Mouse (Mus musculus): ENCODE data around the gene Adamts13. TPM values are rescaled to one million over a fixed set of nuclear protein-coding genes. Genes with fewer than 3 reads are reported as not detected.

Adamts13 gene
- total RNA-seq, 1 experiment from 2014 or later = 2.1 TPM

DNA sequence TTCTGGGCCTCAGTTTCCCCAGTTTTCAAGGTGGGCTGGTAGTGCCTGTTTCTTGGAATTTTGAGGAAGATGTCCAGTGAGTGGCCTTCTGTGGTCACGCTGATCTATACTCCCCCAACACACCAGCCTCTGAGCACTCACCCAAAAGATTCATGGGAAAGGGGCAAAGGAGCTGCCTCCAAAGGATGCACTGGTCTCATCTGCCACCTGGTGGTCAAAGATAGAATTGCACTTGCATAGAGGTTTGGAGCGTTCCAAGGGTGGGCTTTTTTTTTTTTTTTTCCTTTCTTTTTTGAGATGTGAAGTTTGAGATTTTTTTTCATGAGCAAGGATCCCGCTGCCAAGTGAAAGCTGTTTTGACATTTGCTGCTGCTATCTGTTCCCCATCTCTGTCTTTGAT, 65.4 kb downstream of the Adamts13 start:
- peak; percentile 82 for DNase-seq

DNA sequence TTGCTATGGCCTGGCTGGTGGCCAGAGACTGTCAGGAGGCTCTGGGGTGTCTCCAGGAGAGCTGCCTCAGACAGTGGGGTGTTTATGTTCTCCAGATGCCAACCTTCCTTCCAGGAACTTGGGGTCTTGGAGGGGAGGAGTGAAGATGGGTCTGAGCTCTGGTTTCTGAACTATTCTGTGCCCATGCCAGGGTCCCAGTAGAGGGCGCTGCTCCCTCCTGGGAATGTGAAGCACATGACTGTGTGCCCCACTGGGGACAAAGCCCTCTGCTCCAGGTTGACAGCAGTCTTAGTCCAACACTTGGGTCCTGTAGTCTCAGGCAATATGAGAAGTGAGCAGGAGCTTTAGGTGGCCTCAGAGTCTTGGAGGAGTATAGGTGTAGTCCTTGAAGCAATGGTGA, 66.1 kb downstream of the Adamts13 start:
- DNase-seq = peak; percentile 51

DNA sequence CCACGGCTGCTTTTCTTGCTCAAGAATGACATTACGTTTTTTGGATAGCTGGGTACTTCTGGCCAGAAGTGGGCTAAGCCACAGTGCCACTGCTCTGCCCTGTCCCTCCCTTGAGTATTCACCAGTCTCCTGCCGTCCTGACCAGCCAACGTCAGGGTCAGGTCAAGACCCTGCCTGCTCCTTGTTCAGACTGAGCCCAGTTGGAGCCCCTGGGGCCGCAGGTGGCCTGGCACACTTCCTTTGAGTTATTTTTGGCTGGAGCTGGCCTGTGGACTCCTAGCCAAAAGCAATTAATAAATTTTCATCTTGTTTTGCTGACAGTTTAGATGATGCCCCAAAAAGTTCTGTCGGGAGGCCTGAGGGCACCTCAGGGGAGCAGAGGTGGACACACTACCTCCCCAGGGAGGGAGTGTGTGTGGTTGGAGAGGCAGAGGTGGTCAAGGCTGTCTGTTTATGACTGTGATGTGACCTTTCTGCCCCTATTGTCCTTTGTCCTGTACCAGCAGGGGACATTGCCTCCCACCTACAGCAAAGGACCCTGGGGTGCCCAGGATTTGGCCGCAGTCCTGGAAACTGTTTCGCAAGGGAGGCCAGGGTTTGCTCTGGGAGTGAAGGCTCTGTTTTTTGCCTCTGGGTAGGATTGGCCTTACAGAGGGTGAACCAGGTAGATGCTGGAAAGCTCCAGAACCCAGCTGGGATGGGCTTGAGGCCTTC, 69.1 kb downstream of the Adamts13 start:
- DNase-seq = peak; percentile 73

DNA sequence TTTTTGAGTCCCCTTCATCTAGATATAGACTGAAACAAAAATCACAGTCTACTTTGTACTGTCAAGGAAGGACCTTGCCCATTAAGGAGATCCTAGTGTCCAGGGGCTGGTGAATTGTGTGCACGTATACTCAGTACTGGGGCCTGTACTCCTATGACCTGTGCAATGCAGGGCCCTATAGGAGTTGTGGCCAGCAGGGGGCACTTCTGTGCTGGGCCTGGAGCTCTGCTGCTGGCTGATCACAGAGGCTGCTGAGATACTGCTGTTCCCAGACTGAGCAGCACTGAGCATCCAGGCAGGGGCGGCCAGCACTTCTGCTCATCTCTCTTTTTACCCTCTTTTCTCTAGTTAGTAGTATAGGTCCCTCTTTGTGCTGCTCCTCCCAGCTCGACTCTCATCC, 70.2 kb downstream of the Adamts13 start:
- DNase-seq = peak; percentile 90

DNA sequence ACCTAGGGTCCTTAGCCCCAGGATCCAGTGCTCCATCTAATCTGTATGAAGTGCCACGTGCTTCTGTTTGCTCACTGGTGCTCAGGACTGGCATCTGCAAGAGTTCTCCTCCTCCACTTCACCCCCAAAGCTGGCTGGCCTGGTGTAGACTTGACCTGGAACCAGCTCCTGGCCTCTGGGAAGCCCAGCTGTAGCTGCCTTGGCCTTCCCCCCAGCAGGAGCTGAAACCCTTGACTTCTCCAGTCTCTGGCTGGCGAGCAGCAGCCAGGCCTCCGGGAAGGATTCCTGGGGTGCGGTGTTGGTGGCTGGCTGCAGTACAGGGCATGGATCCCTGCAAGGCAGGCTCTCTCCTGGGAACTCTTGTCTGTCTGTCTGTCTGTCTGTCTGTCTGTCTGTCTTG, 71.0 kb downstream of the Adamts13 start:
- DNase-seq = no peak

DNA sequence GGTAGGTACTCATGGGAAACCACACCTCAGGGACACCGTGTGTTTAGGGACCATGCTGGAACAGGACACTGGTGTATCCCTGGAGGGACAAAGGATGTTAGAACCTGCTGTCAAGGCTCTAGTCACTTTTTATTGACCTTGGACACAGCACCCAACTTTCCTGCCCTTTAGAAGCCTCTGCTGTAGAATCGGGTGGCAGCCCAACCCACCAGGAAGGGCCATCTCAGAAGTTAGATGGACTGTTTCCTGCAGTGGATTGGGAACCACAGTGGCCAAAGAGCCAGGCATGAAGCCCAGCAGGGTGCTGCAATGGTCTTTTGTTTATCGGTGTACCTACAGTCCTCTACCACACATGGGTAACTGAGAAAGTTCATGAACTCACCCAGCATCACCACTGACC, 71.4 kb downstream of the Adamts13 start:
- DNase-seq = no peak

DNA sequence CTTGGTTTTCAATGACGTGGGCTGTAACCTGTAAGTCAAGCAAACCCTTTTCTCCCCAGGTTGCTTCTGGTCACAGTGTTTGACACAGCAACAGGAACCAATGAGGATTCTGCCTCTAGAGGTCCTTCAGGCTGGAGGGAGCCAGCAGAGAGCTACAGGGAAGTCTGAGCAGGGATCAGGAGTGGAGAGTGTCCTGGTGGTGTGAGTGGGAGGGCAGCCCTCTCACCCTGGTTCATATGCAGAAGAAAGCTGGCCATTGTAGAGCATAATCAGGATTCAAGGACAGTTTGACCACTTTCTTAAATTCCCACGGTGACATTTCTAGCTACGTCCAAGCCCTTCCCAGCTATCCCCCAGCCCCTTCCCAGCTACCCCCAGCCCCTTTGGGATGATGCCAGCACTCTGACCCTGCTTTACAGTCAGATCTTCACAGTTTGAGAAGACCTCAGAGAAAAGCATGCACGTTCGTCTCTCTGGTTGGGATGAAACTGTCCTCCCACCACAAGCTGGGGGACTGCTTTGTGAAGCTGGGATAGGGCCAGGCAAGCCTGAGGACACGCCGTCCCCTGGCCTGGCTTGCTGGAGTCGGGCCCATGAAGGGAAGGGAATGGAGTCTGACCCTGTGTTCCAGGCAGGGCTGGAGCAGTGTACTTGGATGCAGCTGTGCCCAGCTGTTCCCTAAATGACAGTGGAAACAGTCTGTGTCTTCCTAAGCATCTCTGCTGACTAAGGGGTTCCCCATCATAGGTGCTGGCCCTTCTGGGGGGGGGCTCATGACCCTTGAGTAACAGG, 73.0 kb downstream of the Adamts13 start:
- peak; percentile 66 for DNase-seq

DNA sequence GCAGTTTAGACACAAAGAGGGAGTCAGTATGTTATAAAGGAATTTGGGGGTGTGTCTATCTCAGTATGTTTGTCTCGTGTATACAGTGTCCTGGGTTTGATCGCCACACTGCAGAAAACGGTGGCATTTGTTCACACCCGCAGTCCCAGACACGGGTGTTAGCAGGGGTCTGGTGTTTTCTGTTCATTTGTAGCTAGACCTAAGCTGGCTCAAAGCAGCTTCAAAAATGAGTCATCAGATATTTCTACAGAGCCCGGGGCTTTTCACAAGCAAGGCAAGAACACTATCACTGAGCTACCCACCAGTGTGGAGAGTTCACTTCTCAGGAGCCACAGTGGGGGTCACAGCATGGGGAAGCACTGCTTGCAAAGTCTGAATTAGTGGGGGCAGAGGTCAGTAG, 76.2 kb downstream of the Adamts13 start:
- DNase-seq = no peak

DNA sequence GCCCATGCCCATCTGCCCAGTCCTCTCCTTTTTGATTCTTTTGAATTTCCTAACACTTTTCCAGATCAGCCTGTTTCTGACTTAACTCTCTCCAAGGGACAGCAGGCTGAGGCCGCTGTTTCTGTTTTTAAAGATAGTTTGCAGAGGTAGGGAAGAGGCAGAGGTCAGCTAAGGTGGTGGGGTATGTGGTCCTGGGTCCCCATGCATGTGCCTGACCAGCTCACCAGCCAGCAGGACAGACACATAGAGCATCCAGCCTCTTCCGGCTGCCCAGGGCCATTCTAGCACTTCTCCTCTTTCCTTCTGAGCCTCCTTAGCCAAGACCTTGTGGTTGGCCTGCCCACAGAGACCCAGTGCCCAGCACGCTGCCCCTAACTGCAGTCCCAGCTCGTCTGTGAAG, 85.0 kb downstream of the Adamts13 start:
- DNase-seq = no peak

DNA sequence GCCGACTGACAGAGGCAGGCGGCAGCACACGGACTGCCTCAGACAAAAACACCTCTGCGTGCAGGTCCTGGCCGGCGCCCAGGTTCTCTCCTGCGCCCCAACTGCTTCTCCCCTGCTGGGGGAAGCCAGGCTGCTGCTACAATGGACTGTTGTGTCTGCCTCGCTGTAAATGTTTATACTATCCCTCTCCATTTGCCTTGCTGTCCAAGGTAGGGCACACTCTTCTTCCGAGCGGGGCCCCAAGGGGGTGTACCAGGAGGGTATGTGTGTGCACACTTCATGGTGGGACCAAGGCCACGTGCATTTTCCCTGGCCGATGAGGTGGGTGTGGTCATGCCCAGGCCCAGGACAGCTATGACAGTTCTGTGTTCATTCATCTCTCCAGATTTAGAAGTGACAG, 85.5 kb downstream of the Adamts13 start:
- DNase-seq = no peak

DNA sequence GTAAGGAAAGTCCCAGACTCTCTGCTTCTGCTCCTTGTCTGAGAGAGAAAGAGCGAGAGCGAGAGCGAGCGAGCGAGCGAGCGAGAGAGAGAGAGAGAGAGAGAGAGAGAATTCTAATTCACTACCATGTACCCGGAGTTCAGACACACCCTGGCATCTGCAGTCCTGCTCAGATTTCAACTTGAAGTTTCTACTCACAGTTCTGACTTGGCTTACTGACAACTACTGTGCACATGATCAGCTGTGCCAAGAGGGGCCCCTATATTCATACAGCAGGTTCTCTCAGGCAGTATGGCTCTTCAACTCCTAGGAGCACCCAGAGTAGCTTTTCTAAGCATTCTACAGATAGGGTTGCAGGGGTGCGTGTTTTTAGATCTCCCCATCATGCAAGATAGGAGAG, 86.0 kb downstream of the Adamts13 start:
- DNase-seq = no peak

Other genes with a start within 250 kb of the Adamts13 start
- gene Abo, start 108.4 kb upstream of the Adamts13 start, total RNA-seq (2021) = not detected in 2 replicates
- gene Surf6, start 70.5 kb upstream of the Adamts13 start, total RNA-seq (2021) = 26.8 and 32.1 TPM in 2 replicates
- gene Med22, start 62.7 kb upstream of the Adamts13 start, total RNA-seq (2021) = 42.8 and 50.4 TPM in 2 replicates
- 490 and 536 TPM in 2 replicates for gene Rpl7a, start 62.7 kb upstream of the Adamts13 start, total RNA-seq (2021)
- gene Surf2, start 57.0 kb upstream of the Adamts13 start, total RNA-seq (2021) = 33.0 and 35.2 TPM in 2 replicates
- gene Surf1, start 56.9 kb upstream of the Adamts13 start, total RNA-seq (2021) = 81.6 and 84.1 TPM in 2 replicates
- 142 and 147 TPM in 2 replicates for gene Surf4, start 39.5 kb upstream of the Adamts13 start, total RNA-seq (2021)
- 0.45 TPM in 1 of 2 replicates, not detected in the other for gene Stkld1, start 39.4 kb upstream of the Adamts13 start, total RNA-seq (2021)
- gene Rexo4, start 9.0 kb upstream of the Adamts13 start, total RNA-seq (2021) = 35.1 and 38.5 TPM in 2 replicates
- 36.5 and 41.6 TPM in 2 replicates for gene Cacfd1, start 36.5 kb downstream of the Adamts13 start, total RNA-seq (2021)
- 0.63 and 1.7 TPM in 2 replicates for gene Slc2a6, start 54.6 kb downstream of the Adamts13 start, total RNA-seq (2021)
- not detected in 2 replicates for gene Mymk, start 98.8 kb downstream of the Adamts13 start, total RNA-seq (2021)
- 11.5 and 11.7 TPM in 2 replicates for gene Adamtsl2, start 106.0 kb downstream of the Adamts13 start, total RNA-seq (2021)
- 2.0 and 2.1 TPM in 2 replicates for gene Fam163b, start 169.1 kb downstream of the Adamts13 start, total RNA-seq (2021)
- 334 and 392 TPM in 2 replicates for gene Dbh, start 191.8 kb downstream of the Adamts13 start, total RNA-seq (2021)

Data from adrenal gland, postnatal 14 days (tissue).